Mouse (Mus musculus): ENCODE results near the gene Ccdc9.

DNA sequence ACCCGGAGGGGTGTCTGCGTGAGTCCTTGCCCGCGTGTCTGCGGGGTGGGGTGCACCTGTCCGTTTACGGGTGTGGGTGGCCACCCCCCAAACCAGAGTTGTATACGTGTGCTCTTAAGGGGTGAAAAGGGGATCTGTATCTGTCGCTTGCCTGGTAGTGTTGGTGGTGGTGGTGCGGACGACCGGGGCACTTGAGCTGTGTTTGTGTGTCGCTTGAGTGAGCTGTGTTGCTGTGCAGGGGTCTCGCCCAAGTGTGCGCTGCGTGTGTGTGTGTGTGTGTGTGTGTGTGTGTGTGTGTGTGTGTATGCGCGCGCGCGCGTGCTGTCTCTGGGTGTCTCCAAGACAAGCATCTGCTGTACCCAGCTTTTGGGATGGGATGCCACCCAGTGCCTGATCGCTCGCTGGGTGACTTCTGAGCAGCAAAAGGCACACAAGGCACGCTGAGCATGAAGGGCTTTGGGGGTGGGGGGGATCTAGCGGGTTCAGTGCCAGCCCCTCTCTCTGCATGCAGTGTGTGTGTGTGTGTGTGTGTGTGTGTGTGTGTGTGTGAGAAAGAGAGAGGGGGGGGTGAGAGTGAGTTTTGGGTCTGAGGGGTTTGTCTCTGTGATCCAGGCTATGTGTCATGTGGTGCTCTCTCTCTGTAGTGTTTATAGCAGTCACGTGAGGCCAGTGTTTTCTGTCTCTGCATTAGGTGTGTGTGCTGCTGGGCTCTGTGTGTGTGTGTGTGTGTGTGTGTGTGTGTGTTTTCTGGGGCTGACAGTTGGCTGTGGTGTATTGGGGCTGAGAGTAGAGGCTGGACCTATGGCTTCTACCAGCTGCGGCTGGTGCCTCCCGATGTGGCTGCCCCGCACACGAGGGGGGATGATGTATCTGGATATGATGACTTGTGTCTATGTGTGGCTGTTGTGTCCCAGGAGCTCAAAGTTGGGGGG lies 24.2 kb upstream of the Ccdc9 start:
- TF ChIP-seq POLR2A (IDR thresholded peaks at IDR 0.05; ENCODE audit: low read depth, low read length) (peak; percentile 26), CTCF (IDR thresholded peaks at IDR 0.05; ENCODE audit: borderline replicate concordance, insufficient read depth, low read length) (no peak)
